Mouse (Mus musculus) fat pad, adult 2 months (tissue): Measurements from ENCODE around the gene Wwox.

ENCODE experiments used
- DNase-seq: peaks from one replicate; pipeline ENCODE4 v3.0.0-alpha.2; 2011; ENCODE audit warnings: low read depth, low spot score; ENCODE audit errors: extremely low read depth

Wwox gene

DNA sequence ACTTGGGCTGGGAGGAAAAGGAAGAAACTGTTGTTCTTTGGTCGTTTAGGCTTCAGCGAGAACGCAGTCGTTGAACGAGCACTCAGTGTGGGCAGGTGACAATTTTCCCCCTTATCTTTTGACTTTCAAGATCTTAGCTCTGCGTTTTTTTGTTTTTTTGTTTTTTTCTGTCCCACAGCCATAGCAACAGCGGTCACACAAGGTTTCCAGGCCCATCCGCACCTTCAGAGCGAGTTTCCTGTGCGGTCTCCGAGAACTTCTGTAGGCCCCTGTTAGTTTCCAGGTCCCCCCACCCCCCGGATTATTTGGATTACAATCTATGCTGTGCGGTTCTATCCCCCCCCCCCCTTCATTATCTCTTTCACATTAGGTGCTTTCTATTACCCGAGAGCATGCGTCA is 625.2 kb downstream of the Wwox start:
- no peak for DNase-seq

GRCm38 (mm10) chr8:115065386-115065785 is 625.9 kb downstream of the Wwox start:
- DNase-seq: no peak

DNA sequence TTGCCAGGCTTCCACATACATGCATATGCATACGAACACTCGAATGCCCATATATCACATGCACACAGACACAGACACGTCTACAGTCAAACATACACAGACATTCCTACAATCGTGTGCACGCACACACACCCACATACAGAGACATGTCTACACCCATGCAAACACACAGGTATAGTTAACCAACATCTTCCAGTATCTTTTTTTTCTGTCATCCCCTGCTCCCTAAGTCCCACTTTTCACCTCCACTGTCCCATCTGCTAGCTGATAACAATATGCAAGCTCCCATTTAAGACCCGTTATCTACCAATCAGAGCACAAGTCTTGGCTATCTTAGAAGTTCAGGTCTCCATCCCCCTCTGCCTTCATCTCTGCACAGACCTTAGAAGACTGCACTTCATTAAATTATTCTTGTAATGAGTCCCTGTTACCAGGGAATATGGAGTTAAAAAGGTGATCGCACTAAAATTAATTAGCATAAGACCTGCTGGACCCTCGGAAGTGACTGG is 627.1 kb downstream of the Wwox start:
- no peak for DNase-seq

- DNase-seq: no peak
Observed at GRCm38 (mm10) chr8:115068723-115069122, 629.3 kb downstream of the Wwox start.

DNA sequence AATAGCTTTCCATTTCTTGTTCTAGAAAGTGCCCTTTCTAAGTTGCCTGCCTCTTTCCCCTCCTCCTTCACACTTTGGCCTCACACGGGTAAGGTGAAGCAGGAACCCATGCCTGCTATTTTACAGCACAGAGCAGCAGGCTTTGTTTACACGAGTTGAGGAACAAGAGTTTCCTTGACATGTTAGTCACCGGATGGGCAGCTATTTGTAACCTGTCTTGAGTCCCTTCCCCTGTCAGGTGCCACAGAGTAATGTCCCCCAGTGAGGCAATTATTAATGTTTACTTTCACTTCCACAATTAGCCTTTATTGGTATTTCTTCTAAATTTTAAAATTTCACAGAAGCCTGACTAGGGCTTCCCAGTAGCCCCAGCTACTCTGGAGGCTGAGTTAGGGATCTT is 630.8 kb downstream of the Wwox start:
- no peak for DNase-seq

DNA sequence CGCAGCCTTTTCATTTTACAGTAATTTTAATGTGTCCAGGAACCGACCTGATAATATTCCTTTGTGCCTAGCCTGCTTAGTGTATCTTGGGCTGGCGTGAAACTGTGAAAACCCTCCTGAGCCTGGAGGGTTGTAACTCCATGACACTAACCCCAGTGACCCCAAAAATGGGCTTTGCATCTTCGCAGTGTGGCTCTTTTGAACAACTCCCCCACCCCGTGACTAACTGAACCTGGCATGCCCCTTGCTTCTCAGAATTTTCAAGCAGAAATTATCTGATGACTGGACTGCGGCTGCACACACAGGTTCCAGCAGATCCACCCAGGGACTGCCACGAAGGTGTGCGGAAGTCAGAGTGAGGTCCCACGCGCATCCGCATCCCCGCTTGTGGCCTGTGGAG is 631.8 kb downstream of the Wwox start:
- DNase-seq: no peak

DNA sequence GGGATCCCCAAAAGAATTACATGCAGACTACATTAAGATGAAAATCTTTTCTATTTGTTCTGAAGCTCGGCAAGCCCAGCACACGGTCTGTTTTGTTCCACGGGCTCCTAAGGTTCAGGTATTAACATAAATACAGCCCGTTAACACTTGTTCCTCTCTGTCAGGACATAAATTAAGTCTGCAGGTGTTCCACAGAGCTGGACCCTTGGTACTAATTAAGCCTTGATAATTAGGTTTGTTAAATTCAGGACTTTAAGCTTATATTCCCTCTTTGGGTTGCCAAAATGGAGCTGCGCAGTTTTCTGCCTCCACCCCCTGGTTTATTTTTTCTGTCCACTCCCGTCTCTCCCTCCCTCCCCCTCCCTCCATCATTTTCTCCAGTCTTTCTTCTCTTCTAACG is 638.8 kb downstream of the Wwox start:
- no peak for DNase-seq

- no peak for DNase-seq
Observed at GRCm38 (mm10) chr8:115081302-115082207, 642.1 kb downstream of the Wwox start.

DNA sequence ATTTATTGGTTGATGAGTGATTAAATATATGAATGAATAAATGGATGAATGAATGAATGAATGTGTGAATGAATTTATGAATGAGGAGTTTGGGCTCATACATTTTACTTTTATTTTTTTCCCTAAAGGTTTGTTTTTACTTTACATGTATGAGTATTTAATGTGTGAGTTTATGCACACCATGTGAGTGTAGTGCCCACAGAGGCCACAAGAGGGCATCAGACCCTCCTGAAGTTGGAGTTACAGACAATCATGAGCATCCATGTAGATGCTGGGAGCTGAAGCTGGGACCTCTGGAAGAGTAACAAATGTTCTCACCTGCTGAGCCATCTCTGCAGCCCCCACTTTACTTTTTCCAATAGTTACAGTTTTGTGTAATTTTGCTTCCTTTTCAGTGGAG is 648.7 kb downstream of the Wwox start:
- DNase-seq: no peak

DNA sequence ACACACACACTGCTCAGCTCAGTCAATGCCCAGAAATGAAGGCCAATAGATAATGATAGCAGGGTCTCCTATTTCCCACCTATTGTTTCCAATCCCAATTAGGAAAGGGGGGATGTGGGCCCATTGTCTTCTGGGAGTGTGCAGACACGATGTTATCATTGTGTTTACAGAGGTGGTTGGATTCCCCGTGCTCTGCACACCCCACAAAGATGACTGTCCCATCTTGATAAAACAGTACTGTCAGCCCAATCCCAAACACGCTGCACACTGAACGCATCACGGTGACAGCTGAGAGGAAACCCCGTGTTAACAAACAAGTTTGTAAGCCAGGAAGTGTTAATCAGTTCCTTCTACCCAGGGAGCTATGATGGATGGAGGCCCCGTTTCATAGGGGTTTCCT is 650.3 kb downstream of the Wwox start:
- DNase-seq: no peak

- DNase-seq: no peak
Observed at GRCm38 (mm10) chr8:115090202-115090601, 650.7 kb downstream of the Wwox start.

- DNase-seq: no peak
Observed at GRCm38 (mm10) chr8:115095548-115095947, 656.1 kb downstream of the Wwox start.

GRCm38 (mm10) chr8:115097988-115098562 is 658.6 kb downstream of the Wwox start:
- DNase-seq: no peak

GRCm38 (mm10) chr8:115109309-115109708 is 669.9 kb downstream of the Wwox start:
- no peak for DNase-seq

DNA sequence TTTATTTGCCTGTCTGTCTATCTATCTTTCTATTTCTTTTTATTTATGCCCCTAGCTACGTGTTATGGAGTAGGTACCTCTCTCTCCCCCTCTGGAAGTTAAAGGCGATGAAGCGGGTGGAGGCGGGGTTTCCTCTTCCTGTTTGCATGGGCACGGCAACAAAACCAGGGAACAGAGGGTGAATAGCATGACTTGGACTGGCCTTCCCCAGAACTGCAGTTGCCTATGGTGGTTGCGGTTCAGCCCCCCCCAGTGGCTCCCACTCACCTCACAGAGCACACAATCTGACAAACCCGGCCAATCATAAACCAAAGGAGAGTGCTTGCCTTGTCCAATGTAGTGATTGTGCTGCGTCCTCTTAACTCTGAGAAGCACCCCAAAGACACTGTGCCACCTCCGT is 671.0 kb downstream of the Wwox start:
- no peak for DNase-seq

GRCm38 (mm10) chr8:115112062-115112461 is 672.6 kb downstream of the Wwox start:
- DNase-seq: no peak

GRCm38 (mm10) chr8:115114498-115114897 is 675.0 kb downstream of the Wwox start:
- no peak for DNase-seq

GRCm38 (mm10) chr8:115126081-115126480 is 686.6 kb downstream of the Wwox start:
- DNase-seq: no peak

GRCm38 (mm10) chr8:115126674-115127073 is 687.2 kb downstream of the Wwox start:
- DNase-seq: peak; percentile 52

GRCm38 (mm10) chr8:115129307-115129706 is 689.9 kb downstream of the Wwox start:
- no peak for DNase-seq

DNA sequence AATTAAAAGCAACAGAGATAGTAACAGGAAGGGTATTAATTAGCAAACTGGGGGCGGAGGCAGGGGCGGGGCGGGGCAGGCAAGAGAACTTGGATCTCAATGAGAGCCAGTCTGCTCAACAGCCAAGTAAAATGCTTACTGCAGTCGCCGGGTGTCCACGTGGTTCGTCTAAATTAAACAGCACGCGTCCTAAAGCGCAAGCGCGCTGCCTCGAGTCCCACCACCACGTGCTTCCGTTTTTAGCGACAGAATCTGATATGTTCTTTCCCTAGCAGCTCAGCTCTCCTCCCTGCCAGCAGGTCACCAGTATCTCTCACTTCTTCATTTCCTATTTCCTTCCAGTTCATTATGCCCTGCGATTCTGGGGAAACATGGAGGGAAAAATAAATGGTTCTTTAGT is 693.7 kb downstream of the Wwox start:
- no peak for DNase-seq

- no peak for DNase-seq
Observed at GRCm38 (mm10) chr8:115133711-115134218, 694.3 kb downstream of the Wwox start.
